Mouse (Mus musculus) intestine, embryonic 14.5 days (tissue): Measurements from ENCODE around the gene Gata3. TPM values are rescaled to one million over a fixed set of nuclear protein-coding genes. Genes with fewer than 3 reads are reported as not detected.

Experiments
- ATAC-seq: fragments of 200-750 bp; cut with Nextera tagmentation; replicated peaks from 2 replicates; pipeline ENCODE4 v1.8.0; 2017; ENCODE audit warnings: low read depth, moderate number of reproducible peaks, moderate TSS enrichment, moderate library complexity; ENCODE audit not compliant: low FRiP score, low TSS enrichment
- DNase-seq: peaks from one replicate; pipeline ENCODE4 v3.0.0-alpha.2; 2018; ENCODE audit warnings: low spot score
- H3K27ac ChIP-seq: fragments of 300-500 bp; sonication (generic); 2 replicates; pipeline ENCODE4 v1.5.1; 2014; ENCODE audit warnings: low read depth, mild to moderate bottlenecking, control low read depth
- H3K27me3 ChIP-seq: fragments of 300-500 bp; sonication (generic); replicated peaks from 2 replicates; pipeline ENCODE4 v1.6.1; 2014; ENCODE audit warnings: low read length, control low read depth; ENCODE audit not compliant: control insufficient read depth, insufficient read depth
- H3K36me3 ChIP-seq: fragments of 300-500 bp; sonication (generic); 2 replicates; pipeline ENCODE4 v1.6.1; 2014; ENCODE audit warnings: low read length, control low read depth; ENCODE audit not compliant: control insufficient read depth, insufficient read depth
- H3K4me1 ChIP-seq: fragments of 300-500 bp; sonication (generic); replicated peaks from 2 replicates; pipeline ENCODE4 v1.6.1; 2014; ENCODE audit warnings: low read length, control low read depth, mixed read lengths; ENCODE audit not compliant: control insufficient read depth, insufficient read depth
- H3K4me2 ChIP-seq: fragments of 300-500 bp; sonication (generic); 2 replicates; pipeline ENCODE4 v1.6.1; 2014; ENCODE audit warnings: low read length
- H3K4me3 ChIP-seq: fragments of 300-500 bp; sonication (generic); 2 replicates; pipeline ENCODE4 v1.5.1; 2014; ENCODE audit warnings: low read depth, low read length, control low read depth, mixed read lengths
- H3K9ac ChIP-seq: fragments of 300-500 bp; sonication (generic); 2 replicates; pipeline ENCODE4 v1.6.1; 2014; ENCODE audit warnings: mild to moderate bottlenecking, low read length
- H3K9me3 ChIP-seq: fragments of 300-500 bp; sonication (generic); 2 replicates; pipeline ENCODE4 v1.6.1; 2016; ENCODE audit warnings: low read length, control low read depth; ENCODE audit not compliant: control insufficient read depth
- WGBS: fragments of 180-500 bp; shearing (Covaris S2); extraction: QIAGEN DNeasy Blood & Tissue Kit; methylation state at CpG from one replicate; pipeline ENCODE4 v1.1.7; 2014; 5-methylcytosine and 5-hydroxymethylcytosine counted together
- polyA plus RNA-seq: library from polyadenylated mRNA; unstranded; fragments of >200 nt; fragmentation: Nextera tagmentation; extraction: Ambion mirVana; gene quantifications from 2 replicates; pipeline ENCODE4 v1.2.1, GENCODE M21; 2014

Gata3 gene
- polyA plus RNA-seq, 1 experiment from 2014 or later, result 1.8 TPM

- ATAC-seq (no peak), DNase-seq (no peak)
- no peak overlapping the region for H3K9ac ChIP-seq
- WGBS, result 32% methylated on average over 3 of the region's 3 CpGs
- no peaks in the 10 kb centered on the region for H3K36me3 ChIP-seq
- no peak overlapping the region for H3K4me3 ChIP-seq
- no peak overlapping the region for H3K27ac ChIP-seq
- H3K4me2 ChIP-seq, result no peak overlapping the region
- H3K4me1 ChIP-seq, result no peaks in the 10 kb centered on the region
- H3K9me3 ChIP-seq, result no peaks in the 10 kb centered on the region
- H3K27me3 ChIP-seq, result no peaks in the 10 kb centered on the region
Measured at GRCm38 (mm10) chr2:9827624-9828023, 62.2 kb downstream of the Gata3 start.

GRCm38 (mm10) chr2:9820611-9821010, 69.2 kb downstream of the Gata3 start:
- no peak overlapping the region for H3K9ac ChIP-seq
- H3K9me3 ChIP-seq, result no peaks in the 10 kb centered on the region
- 0 out of 2 replicates have a peak, but pooled peaks cover 2% of the 10 kb centered on the region for H3K4me1 ChIP-seq
- no peak for DNase-seq
- H3K27me3 ChIP-seq, result no peaks in the 10 kb centered on the region
- no peak overlapping the region for H3K27ac ChIP-seq
- H3K4me3 ChIP-seq, result no peak overlapping the region
- ATAC-seq, result no peak
- 79% methylated on average over 8 of the region's 8 CpGs for WGBS
- H3K4me2 ChIP-seq, result no peak overlapping the region
- no peaks in the 10 kb centered on the region for H3K36me3 ChIP-seq

GRCm38 (mm10) chr2:9818177-9818785, 71.6 kb downstream of the Gata3 start:
- Histone ChIP-seq H3K27me3 (no peaks in the 10 kb centered on the region), H3K4me2 (no peak overlapping the region), H3K4me1 (0 out of 2 replicates have a peak, but pooled peaks cover 2% of the 10 kb centered on the region), H3K36me3 (no peaks in the 10 kb centered on the region), H3K4me3 (no peak overlapping the region), H3K9me3 (no peaks in the 10 kb centered on the region), H3K27ac (no peak overlapping the region), H3K9ac (no peak overlapping the region)
- ATAC-seq (no peak), DNase-seq (no peak)
- WGBS, result 49% methylated on average over 7 of the region's 7 CpGs

Other genes starting within 250 kb of the Gata3 start
- not detected in 2 replicates for gene 4930412O13Rik, start 8.8 kb downstream of the Gata3 start, polyA plus RNA-seq
- gene 9230102O04Rik, start 494 bp downstream of the Gata3 start, polyA plus RNA-seq, result not detected in 2 replicates
- gene Taf3, start 158.6 kb upstream of the Gata3 start, polyA plus RNA-seq, result 13.3 and 15.9 TPM in 2 replicates
- 727 and 729 TPM in 2 replicates for gene Atp5c1, start 190.5 kb upstream of the Gata3 start, polyA plus RNA-seq
- gene Kin, start 190.6 kb upstream of the Gata3 start, polyA plus RNA-seq, result 26.8 and 29.5 TPM in 2 replicates
- gene Itih2, start 241.4 kb upstream of the Gata3 start, polyA plus RNA-seq, result 0.19 and 0.27 TPM in 2 replicates